In the genomic region with DNA sequence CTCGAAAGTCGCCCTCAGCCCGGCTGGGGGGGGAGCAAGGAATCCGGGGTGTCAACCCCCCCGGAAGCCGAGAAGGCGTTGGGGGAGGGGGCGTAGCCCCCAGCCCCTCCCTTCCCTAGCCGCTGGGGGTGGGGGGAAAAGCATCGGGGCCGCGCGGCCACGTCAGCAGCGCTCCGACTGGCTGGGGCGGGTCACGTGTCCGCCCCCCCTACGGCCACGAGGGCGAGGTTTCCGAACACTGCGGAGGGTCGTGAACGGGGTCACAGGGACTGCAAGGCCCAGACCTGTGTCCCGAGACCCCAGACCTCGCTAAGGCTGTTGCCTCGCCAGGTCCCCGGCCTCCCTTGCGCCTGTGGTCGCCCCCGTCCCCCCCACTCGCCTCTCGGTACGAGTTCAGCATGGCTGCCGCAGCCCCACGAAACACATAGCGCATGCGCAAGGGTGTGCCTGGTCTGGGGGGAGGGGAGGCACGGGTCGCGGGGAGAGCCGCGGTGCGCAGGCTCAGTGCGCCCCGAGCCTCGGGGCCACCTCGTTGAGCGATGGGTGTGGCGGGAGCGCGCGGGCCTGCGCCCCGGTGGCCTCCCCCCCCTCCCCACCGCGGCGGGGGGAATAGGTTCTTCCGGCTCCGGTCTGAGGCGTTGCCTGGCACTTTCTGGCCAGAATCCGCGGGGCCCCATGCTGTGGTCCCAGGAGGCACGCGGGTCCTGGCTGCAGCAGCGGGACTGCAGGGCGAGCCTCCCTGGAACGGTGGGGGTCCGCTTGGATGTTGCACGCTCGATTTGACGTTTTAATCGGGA, we compare ENCODE assay signal across 8 mouse cellular contexts. TPM values are rescaled to one million over a fixed set of nuclear protein-coding genes. Genes with fewer than 3 reads are reported as not detected.
DNase-seq lines count a peak whose midpoint lies in the region; ATAC-seq and TF ChIP-seq lines count a peak whose summit lies in the region.

Brd2 (minus strand) TSS at position 447 of the 797 bp plus-strand sequence.

- DNase-seq in B cell, adult 2 months, result peak; percentile 95 to 96
- peak; percentile 98 for DNase-seq in brain, adult 2 months (ENCODE audit: low read depth, low spot score)
- DNase-seq in heart, adult 9 months (ENCODE audit: low spot score in 2 of 2), result peak; percentile 98
- DNase-seq in limb, embryonic 14.5 days (ENCODE audit: low spot score), result peak; percentile 96
- DNase-seq in spleen, adult 2 months (ENCODE audit: low read depth in 1 of 2, low spot score in 2 of 2), result peak; percentile 91 to 98

- H3K4me3 ChIP-seq in embryonic fibroblast, embryonic 13.5 days (ENCODE audit: insufficient read depth, low read length), result peak within 1 kb of the TSS; percentile 70
- peak within 1 kb of the TSS; percentile 92 for H3K4me3 ChIP-seq in kidney, embryonic 14.5 days (ENCODE audit: low read length)
- H3K4me3 ChIP-seq in limb, embryonic 14.5 days (replicated peaks; ENCODE audit: low read length), result peak within 1 kb of the TSS; percentile 100
- peak within 1 kb of the TSS; percentile 88 for H3K4me3 ChIP-seq in midbrain, embryonic 16.5 days (ENCODE audit: low read depth, low read length)
- H3K4me3 ChIP-seq in spleen, adult 2 months (ENCODE audit: extremely low read depth, insufficient read depth, insufficient read length), result peak within 1 kb of the TSS; percentile 75

- ATAC-seq in kidney, embryonic 14.5 days (ENCODE audit: low FRiP score, low TSS enrichment), result peak; percentile 50
- peak; percentile 53 for ATAC-seq in limb, embryonic 14.5 days (ENCODE audit: low FRiP score, low read depth)
- ATAC-seq in midbrain, embryonic 16.5 days, result peak; percentile 54

- H3K4me1 ChIP-seq in embryonic fibroblast, embryonic 13.5 days (ENCODE audit: control insufficient read depth, insufficient read depth, low read length), result peaks cover 6% of the 10 kb centered on the region
- H3K4me1 ChIP-seq in kidney, embryonic 14.5 days (ENCODE audit: control insufficient read depth, insufficient read depth, low read length), result peaks cover 6% of the 10 kb centered on the region; the same call in 1 of the 2 replicates
- peaks cover 9% of the 10 kb centered on the region; the same call in 1 of the 2 replicates for H3K4me1 ChIP-seq in limb, embryonic 14.5 days (ENCODE audit: control insufficient read depth, insufficient read depth, low read length)
- H3K4me1 ChIP-seq in midbrain, embryonic 16.5 days (ENCODE audit: control insufficient read depth, insufficient read depth, low read length), result peaks cover 20% of the 10 kb centered on the region
- peaks cover 16% of the 10 kb centered on the region; the same call in 1 of the 2 replicates for H3K4me1 ChIP-seq in spleen, adult 2 months (ENCODE audit: control insufficient read depth, insufficient read depth, insufficient read length)

- H3K36me3 ChIP-seq in kidney, embryonic 14.5 days (ENCODE audit: control insufficient read depth, insufficient read depth, low read length), result peaks cover 16% of the 10 kb centered on the region
- peaks cover 17% of the 10 kb centered on the region for H3K36me3 ChIP-seq in limb, embryonic 14.5 days (ENCODE audit: control insufficient read depth, insufficient read depth, low read length)
- peaks cover 5% of the 10 kb centered on the region; the same call in 1 of the 2 replicates for H3K36me3 ChIP-seq in midbrain, embryonic 16.5 days (ENCODE audit: control insufficient read depth, insufficient read depth, low read length)
- peaks cover 12% of the 10 kb centered on the region for H3K36me3 ChIP-seq in spleen, adult 2 months (ENCODE audit: control insufficient read depth, insufficient read depth, low read length)

- no peaks in the 10 kb centered on the region for H3K9me3 ChIP-seq in kidney, embryonic 14.5 days (ENCODE audit: control insufficient read depth, low read length)
- no peaks in the 10 kb centered on the region for H3K9me3 ChIP-seq in limb, embryonic 14.5 days (ENCODE audit: control insufficient read depth, low read length)
- H3K9me3 ChIP-seq in midbrain, embryonic 16.5 days (replicated peaks; ENCODE audit: control insufficient read depth, low read length, poor library complexity, severe bottlenecking), result no peaks in the 10 kb centered on the region

- H3K27me3 ChIP-seq in kidney, embryonic 14.5 days (ENCODE audit: control insufficient read depth, insufficient read depth, low read length), result no peaks in the 10 kb centered on the region
- H3K27me3 ChIP-seq in limb, embryonic 14.5 days (ENCODE audit: control insufficient read depth, insufficient read depth, low read length), result no peaks in the 10 kb centered on the region
- no peaks in the 10 kb centered on the region for H3K27me3 ChIP-seq in midbrain, embryonic 16.5 days (ENCODE audit: control insufficient read depth, insufficient read depth, low read depth, low read length)
- no peaks in the 10 kb centered on the region for H3K27me3 ChIP-seq in spleen, adult 2 months (ENCODE audit: control insufficient read depth, insufficient read depth, low read length)

- WGBS in kidney, embryonic 14.5 days, result under 1% methylated on average over 66 of the region's 75 CpGs
- WGBS in limb, embryonic 14.5 days, result under 1% methylated on average over 57 of the region's 75 CpGs
- WGBS in midbrain, embryonic 16.5 days, result under 1% methylated on average over 74 of the region's 75 CpGs
- under 1% methylated on average over 66 of the region's 75 CpGs for WGBS in spleen, adult 2 months

- H3K27ac ChIP-seq in embryonic fibroblast, embryonic 13.5 days (ENCODE audit: insufficient read depth, low read length), result peak within 1 kb of the TSS; percentile 100
- H3K27ac ChIP-seq in kidney, embryonic 14.5 days (ENCODE audit: low read depth, low read length), result peak within 1 kb of the TSS; percentile 100
- H3K27ac ChIP-seq in limb, embryonic 14.5 days (replicated peaks; ENCODE audit: low read depth, low read length), result peak within 1 kb of the TSS; percentile 100
- peak within 1 kb of the TSS; percentile 100 for H3K27ac ChIP-seq in midbrain, embryonic 16.5 days (ENCODE audit: low read length)
- H3K27ac ChIP-seq in spleen, adult 2 months (ENCODE audit: insufficient read depth, low read length), result peak within 1 kb of the TSS; percentile 99

- no peak for TF ChIP-seq CTCF in embryonic fibroblast, embryonic 13.5 days (IDR thresholded peaks at IDR 0.05; ENCODE audit: borderline replicate concordance, insufficient read depth, low read length)
- TF ChIP-seq CTCF in spleen, adult 2 months (IDR thresholded peaks at IDR 0.05; ENCODE audit: extremely low read depth, insufficient read depth, insufficient read length, insufficient replicate concordance), result no peak

- peak within 1 kb of the TSS; percentile 99 for H3K4me2 ChIP-seq in kidney, embryonic 14.5 days (replicated peaks; ENCODE audit: low read depth, low read length)
- H3K4me2 ChIP-seq in limb, embryonic 14.5 days (replicated peaks; ENCODE audit: low read depth, low read length, severe bottlenecking), result peak within 1 kb of the TSS; percentile 97
- H3K4me2 ChIP-seq in midbrain, embryonic 16.5 days (ENCODE audit: low read length), result peak within 1 kb of the TSS; percentile 84

- peak within 1 kb of the TSS; percentile 98 for H3K9ac ChIP-seq in kidney, embryonic 14.5 days (ENCODE audit: low read depth, low read length)
- peak within 1 kb of the TSS; percentile 97 for H3K9ac ChIP-seq in limb, embryonic 14.5 days (ENCODE audit: low read depth, low read length, severe bottlenecking)
- peak within 1 kb of the TSS; percentile 99 for H3K9ac ChIP-seq in midbrain, embryonic 16.5 days (ENCODE audit: low read depth, low read length)

- TF ChIP-seq POLR2A in embryonic fibroblast, embryonic 13.5 days (IDR thresholded peaks at IDR 0.05; ENCODE audit: low read depth, low read length), result peak; percentile 77
- 0 out of 2 replicates have a peak, but pooled peaks have one; percentile 53 for TF ChIP-seq POLR2A in limb, embryonic 14.5 days (IDR thresholded peaks at IDR 0.05; ENCODE audit: borderline replicate concordance, extremely low read depth, insufficient read depth, insufficient read length)
- peak; percentile 73 for TF ChIP-seq POLR2A in spleen, adult 2 months (IDR thresholded peaks at IDR 0.05; ENCODE audit: low read depth, low read length)

RNA-seq across cellular contexts. Expression of gene Brd2, which starts in this region (rescaled TPM):
- 205 and 233 TPM in 2 replicates for polyA plus RNA-seq in embryonic fibroblast, embryonic 13.5 days (2011; ENCODE audit: insufficient read length, low read depth, missing spikeins)
- polyA plus RNA-seq in kidney, embryonic 14.5 days (2014; fragmentation: Nextera tagmentation; extraction: Ambion mirVana), result 153 and 178 TPM in 2 replicates
- polyA plus RNA-seq in limb, embryonic 14.5 days (2012; rRNA removed), result 197 and 217 TPM in 2 replicates
- 121 and 141 TPM in 2 replicates for polyA plus RNA-seq in limb, embryonic 14.5 days (2014; fragmentation: Nextera tagmentation; extraction: Ambion mirVana)
- polyA plus RNA-seq in midbrain, embryonic 16.5 days (2015; fragmentation: Nextera tagmentation; extraction: Ambion mirVana), result 117 and 126 TPM in 2 replicates
- 97.9 and 112 TPM in 2 replicates for polyA plus RNA-seq in spleen, adult 2 months (2012; rRNA removed)

Comparison
In these comparisons a context has a peak if more than half of its experiments do, and no peak if none do; other contexts are left out.
1. Peak in every context shown above with its lines: DNase-seq, ATAC-seq, H3K4me3 ChIP-seq and H3K27ac ChIP-seq.